Mouse (Mus musculus): Measurements from ENCODE around the gene Rheb. TPM values are rescaled to one million over a fixed set of nuclear protein-coding genes. Genes with fewer than 3 reads are reported as not detected.

Gene Rheb
- polyA plus RNA-seq (2012; rRNA removed), result 10.7 and 17.3 TPM in 2 replicates

- Histone ChIP-seq H3K4me1 (ENCODE audit: control insufficient read depth, insufficient read depth, insufficient read length, low read length) (peaks cover 10% of the 10 kb centered on the region), H3K27me3 (ENCODE audit: control insufficient read depth, insufficient read depth, low read length) (no peaks in the 10 kb centered on the region), H3K4me3 (ENCODE audit: low read depth, low read length) (peak within 1 kb of the TSS; percentile 99), H3K36me3 (ENCODE audit: control insufficient read depth, insufficient read depth, low read length) (no peaks in the 10 kb centered on the region), H3K27ac (ENCODE audit: insufficient read depth, low read depth, low read length) (peak within 1 kb of the TSS; percentile 99)
- under 1% methylated on average over 91 of the region's 92 CpGs for WGBS
- peak; percentile 49 for TF ChIP-seq POLR2A (IDR thresholded peaks at IDR 0.05; ENCODE audit: low read depth, low read length)
- no peak for TF ChIP-seq CTCF (IDR thresholded peaks at IDR 0.05; ENCODE audit: extremely low read depth, insufficient read length, insufficient replicate concordance, low read depth, low read length)
These were observed at the start of gene Rheb for GRCm38 (mm10) chr5:24842274-24843102. Gene Rheb (minus strand): TSS chr5:24842624.

GRCm38 (mm10) chr5:24889860-24890259 lies 47.4 kb upstream of the Rheb start:
- Histone ChIP-seq H3K36me3 (ENCODE audit: control insufficient read depth, insufficient read depth, low read length) (peaks cover 36% of the 10 kb centered on the region), H3K4me3 (ENCODE audit: low read depth, low read length) (no peak overlapping the region), H3K27me3 (ENCODE audit: control insufficient read depth, insufficient read depth, low read length) (no peaks in the 10 kb centered on the region), H3K4me1 (ENCODE audit: control insufficient read depth, insufficient read depth, insufficient read length, low read length) (peaks cover 4% of the 10 kb centered on the region; the same call in 1 of the 2 replicates), H3K27ac (ENCODE audit: insufficient read depth, low read depth, low read length) (no peak overlapping the region)
- no peak for TF ChIP-seq POLR2A (IDR thresholded peaks at IDR 0.05; ENCODE audit: low read depth, low read length)
- no peak for TF ChIP-seq CTCF (IDR thresholded peaks at IDR 0.05; ENCODE audit: extremely low read depth, insufficient read length, insufficient replicate concordance, low read depth, low read length)
- WGBS, result 85% methylated on average over 9 of the region's 9 CpGs

GRCm38 (mm10) chr5:24888874-24889591 lies 46.6 kb upstream of the Rheb start:
- Histone ChIP-seq H3K27me3 (ENCODE audit: control insufficient read depth, insufficient read depth, low read length) (no peaks in the 10 kb centered on the region), H3K4me3 (ENCODE audit: low read depth, low read length) (no peak overlapping the region), H3K36me3 (ENCODE audit: control insufficient read depth, insufficient read depth, low read length) (peaks cover 38% of the 10 kb centered on the region), H3K4me1 (ENCODE audit: control insufficient read depth, insufficient read depth, insufficient read length, low read length) (no peaks in the 10 kb centered on the region), H3K27ac (ENCODE audit: insufficient read depth, low read depth, low read length) (no peak overlapping the region)
- TF ChIP-seq CTCF (IDR thresholded peaks at IDR 0.05; ENCODE audit: extremely low read depth, insufficient read length, insufficient replicate concordance, low read depth, low read length) (no peak), POLR2A (IDR thresholded peaks at IDR 0.05; ENCODE audit: low read depth, low read length) (no peak)
- 88% methylated on average over 11 of the region's 11 CpGs for WGBS

- H3K4me3 ChIP-seq (ENCODE audit: low read depth, low read length), result no peak overlapping the region
- H3K4me1 ChIP-seq (ENCODE audit: control insufficient read depth, insufficient read depth, insufficient read length, low read length), result no peaks in the 10 kb centered on the region
- peaks cover 43% of the 10 kb centered on the region for H3K36me3 ChIP-seq (ENCODE audit: control insufficient read depth, insufficient read depth, low read length)
- H3K27ac ChIP-seq (ENCODE audit: insufficient read depth, low read depth, low read length), result no peak overlapping the region
- TF ChIP-seq CTCF (IDR thresholded peaks at IDR 0.05; ENCODE audit: extremely low read depth, insufficient read length, insufficient replicate concordance, low read depth, low read length) (no peak), POLR2A (IDR thresholded peaks at IDR 0.05; ENCODE audit: low read depth, low read length) (no peak)
- no peaks in the 10 kb centered on the region for H3K27me3 ChIP-seq (ENCODE audit: control insufficient read depth, insufficient read depth, low read length)
- WGBS, result 86% methylated on average over 8 of the region's 8 CpGs
These were observed 44.8 kb upstream of the Rheb start for GRCm38 (mm10) chr5:24887271-24887670.

GRCm38 (mm10) chr5:24878713-24879112 lies 36.3 kb upstream of the Rheb start:
- TF ChIP-seq CTCF (IDR thresholded peaks at IDR 0.05; ENCODE audit: extremely low read depth, insufficient read length, insufficient replicate concordance, low read depth, low read length) (no peak), POLR2A (IDR thresholded peaks at IDR 0.05; ENCODE audit: low read depth, low read length) (no peak)
- Histone ChIP-seq H3K4me3 (ENCODE audit: low read depth, low read length) (no peak overlapping the region), H3K36me3 (ENCODE audit: control insufficient read depth, insufficient read depth, low read length) (peaks cover 28% of the 10 kb centered on the region), H3K4me1 (ENCODE audit: control insufficient read depth, insufficient read depth, insufficient read length, low read length) (no peaks in the 10 kb centered on the region), H3K27ac (ENCODE audit: insufficient read depth, low read depth, low read length) (no peak overlapping the region), H3K27me3 (ENCODE audit: control insufficient read depth, insufficient read depth, low read length) (no peaks in the 10 kb centered on the region)
- 85% methylated on average over 4 of the region's 4 CpGs for WGBS

GRCm38 (mm10) chr5:24877836-24878624 lies 35.6 kb upstream of the Rheb start:
- no peak overlapping the region for H3K27ac ChIP-seq (ENCODE audit: insufficient read depth, low read depth, low read length)
- H3K4me3 ChIP-seq (ENCODE audit: low read depth, low read length), result no peak overlapping the region
- no peaks in the 10 kb centered on the region for H3K27me3 ChIP-seq (ENCODE audit: control insufficient read depth, insufficient read depth, low read length)
- peaks cover 31% of the 10 kb centered on the region for H3K36me3 ChIP-seq (ENCODE audit: control insufficient read depth, insufficient read depth, low read length)
- WGBS, result 84% methylated on average over 11 of the region's 11 CpGs
- TF ChIP-seq CTCF (IDR thresholded peaks at IDR 0.05; ENCODE audit: extremely low read depth, insufficient read length, insufficient replicate concordance, low read depth, low read length) (no peak), POLR2A (IDR thresholded peaks at IDR 0.05; ENCODE audit: low read depth, low read length) (no peak)
- no peaks in the 10 kb centered on the region for H3K4me1 ChIP-seq (ENCODE audit: control insufficient read depth, insufficient read depth, insufficient read length, low read length)
